Mouse (Mus musculus) fibroblast of lung, adult 2 months (primary cell): ENCODE measurements around the gene Cdcp1.
A peak's percentile ranks its signal among the peaks of the same experiment; 100 is the strongest.

Experiments used
- DNase-seq: peaks from one replicate; pipeline ENCODE4 v3.0.0-alpha.2; 2011; ENCODE audit warnings: low read depth

Gene Cdcp1

GRCm38 (mm10) chr9:123213371-123213770, 2.5 kb downstream of the Cdcp1 start:
- no peak for DNase-seq

- DNase-seq: no peak
Measured at GRCm38 (mm10) chr9:123207895-123208294, 7.9 kb downstream of the Cdcp1 start.

- DNase-seq: no peak
Measured at GRCm38 (mm10) chr9:123206948-123207347, 8.9 kb downstream of the Cdcp1 start.

GRCm38 (mm10) chr9:123206526-123206925, 9.3 kb downstream of the Cdcp1 start:
- DNase-seq: no peak

- DNase-seq: no peak
Measured at GRCm38 (mm10) chr9:123200116-123200515, 15.7 kb downstream of the Cdcp1 start.

GRCm38 (mm10) chr9:123188271-123188670, 27.6 kb downstream of the Cdcp1 start:
- no peak for DNase-seq

GRCm38 (mm10) chr9:123187589-123187988, 28.2 kb downstream of the Cdcp1 start:
- DNase-seq: no peak

GRCm38 (mm10) chr9:123186151-123186550, 29.7 kb downstream of the Cdcp1 start:
- no peak for DNase-seq

GRCm38 (mm10) chr9:123185546-123185945, 30.3 kb downstream of the Cdcp1 start:
- DNase-seq: no peak

- no peak for DNase-seq
Measured at GRCm38 (mm10) chr9:123183226-123183625, 32.6 kb downstream of the Cdcp1 start.

- no peak for DNase-seq
Measured at GRCm38 (mm10) chr9:123180003-123180402, 35.8 kb downstream of the Cdcp1 start.

GRCm38 (mm10) chr9:123177380-123178048, 38.3 kb downstream of the Cdcp1 start:
- no peak for DNase-seq

- DNase-seq: no peak
Measured at GRCm38 (mm10) chr9:123174356-123174755, 41.5 kb downstream of the Cdcp1 start.

GRCm38 (mm10) chr9:123173760-123174159, 42.1 kb downstream of the Cdcp1 start:
- DNase-seq: no peak

GRCm38 (mm10) chr9:123165781-123166443, 49.9 kb downstream of the Cdcp1 start:
- no peak for DNase-seq

- no peak for DNase-seq
Measured at GRCm38 (mm10) chr9:123162985-123163694, 52.7 kb downstream of the Cdcp1 start.

GRCm38 (mm10) chr9:123161792-123162191, 54.0 kb downstream of the Cdcp1 start:
- no peak for DNase-seq

- DNase-seq: peak; percentile 39
Measured at GRCm38 (mm10) chr9:123159330-123159729, 56.5 kb downstream of the Cdcp1 start.

- DNase-seq: peak; percentile 35
Measured at GRCm38 (mm10) chr9:123158125-123158836, 57.6 kb downstream of the Cdcp1 start.

GRCm38 (mm10) chr9:123157699-123158098, 58.1 kb downstream of the Cdcp1 start:
- no peak for DNase-seq

- DNase-seq: no peak
Measured at GRCm38 (mm10) chr9:123156910-123157361, 58.9 kb downstream of the Cdcp1 start.

GRCm38 (mm10) chr9:123153121-123153520, 62.7 kb downstream of the Cdcp1 start:
- no peak for DNase-seq
